Mouse (Mus musculus): ENCODE results near the gene Wdfy2. TPM values are rescaled to one million over a fixed set of nuclear protein-coding genes. Genes with fewer than 3 reads are reported as not detected.
"Not testable (repeated sequence)": the region's sequence is repeated elsewhere in the genome, so short reads cannot be mapped to it uniquely, and the experiment has no call there.

Gene Wdfy2
- polyA plus RNA-seq, 1 experiment, result 2.6 TPM

DNA sequence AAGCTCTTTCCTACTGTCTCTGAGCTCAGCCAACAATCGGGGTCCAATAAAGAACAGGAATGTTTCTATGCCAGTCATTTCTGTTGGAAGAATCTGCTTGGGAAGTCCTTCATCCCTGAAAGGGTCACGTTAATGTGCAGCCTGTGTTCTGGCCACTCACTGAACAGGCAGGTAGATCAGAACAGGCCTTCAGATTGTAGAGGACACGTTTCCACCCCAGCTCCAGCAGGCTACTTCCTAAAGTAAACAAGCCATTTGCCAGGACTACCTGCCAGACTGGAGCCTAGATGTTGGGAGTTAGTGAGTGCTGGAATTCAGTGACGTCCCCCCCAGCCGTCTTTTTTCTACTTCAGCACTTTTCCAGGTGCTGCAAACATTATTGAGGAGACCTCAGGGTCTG is 46.7 kb downstream of the Wdfy2 start:
- H3K27ac ChIP-seq (ENCODE audit: insufficient read depth, low read depth, low read length), result no peak overlapping the region
- H3K27me3 ChIP-seq (ENCODE audit: control insufficient read depth, insufficient read depth, low read length), result no peaks in the 10 kb centered on the region
- TF ChIP-seq CTCF (IDR thresholded peaks at IDR 0.05; ENCODE audit: extremely low read depth, insufficient read length, insufficient replicate concordance, low read depth, low read length) (no peak), POLR2A (IDR thresholded peaks at IDR 0.05; ENCODE audit: low read depth, low read length) (no peak)
- H3K4me3 ChIP-seq (ENCODE audit: low read depth, low read length), result no peak overlapping the region
- WGBS, result 39% methylated on average over 5 of the region's 5 CpGs
- H3K4me1 ChIP-seq (ENCODE audit: control insufficient read depth, insufficient read depth, insufficient read length, low read length), result peaks cover 13% of the 10 kb centered on the region
- no peaks in the 10 kb centered on the region for H3K36me3 ChIP-seq (ENCODE audit: control insufficient read depth, insufficient read depth, low read length)

DNA sequence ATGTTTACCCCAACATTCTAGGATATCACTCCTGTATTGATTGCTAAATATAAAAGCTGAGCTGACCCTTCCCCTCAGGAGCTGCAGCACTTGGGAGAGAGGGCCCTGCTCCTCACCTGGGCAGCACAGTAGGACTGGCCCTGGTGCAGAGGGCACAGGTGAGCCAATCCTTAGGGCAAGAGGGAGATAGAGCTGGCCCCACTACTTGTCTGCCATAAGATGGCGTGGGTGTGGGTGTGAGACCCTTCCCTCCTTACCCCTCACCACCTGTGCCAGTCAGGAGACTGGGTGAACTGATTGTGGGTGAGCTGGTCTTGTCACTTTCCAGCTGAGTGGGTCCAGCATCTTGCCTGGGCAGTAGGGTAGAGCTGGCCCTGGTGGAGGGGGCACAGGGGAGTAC is 47.2 kb downstream of the Wdfy2 start:
- Histone ChIP-seq H3K27me3 (ENCODE audit: control insufficient read depth, insufficient read depth, low read length) (no peaks in the 10 kb centered on the region), H3K36me3 (ENCODE audit: control insufficient read depth, insufficient read depth, low read length) (no peaks in the 10 kb centered on the region), H3K4me1 (ENCODE audit: control insufficient read depth, insufficient read depth, insufficient read length, low read length) (peaks cover 12% of the 10 kb centered on the region), H3K4me3 (ENCODE audit: low read depth, low read length) (no peak overlapping the region), H3K27ac (ENCODE audit: insufficient read depth, low read depth, low read length) (no peak overlapping the region)
- whole genome bisulfite sequencing, result 88% methylated on average over 1 of the region's 1 CpGs
- no peak for TF ChIP-seq CTCF (IDR thresholded peaks at IDR 0.05; ENCODE audit: extremely low read depth, insufficient read length, insufficient replicate concordance, low read depth, low read length)
- TF ChIP-seq POLR2A (IDR thresholded peaks at IDR 0.05; ENCODE audit: low read depth, low read length), result no peak

GRCm38 (mm10) chr14:62885146-62885545 is 47.7 kb downstream of the Wdfy2 start:
- no peak for TF ChIP-seq CTCF (IDR thresholded peaks at IDR 0.05; ENCODE audit: extremely low read depth, insufficient read length, insufficient replicate concordance, low read depth, low read length)
- peaks cover 12% of the 10 kb centered on the region for H3K4me1 ChIP-seq (ENCODE audit: control insufficient read depth, insufficient read depth, insufficient read length, low read length)
- no peaks in the 10 kb centered on the region for H3K27me3 ChIP-seq (ENCODE audit: control insufficient read depth, insufficient read depth, low read length)
- WGBS, result 72% methylated on average over 2 of the region's 2 CpGs
- no peaks in the 10 kb centered on the region for H3K36me3 ChIP-seq (ENCODE audit: control insufficient read depth, insufficient read depth, low read length)
- H3K27ac ChIP-seq (ENCODE audit: insufficient read depth, low read depth, low read length), result no peak overlapping the region
- no peak overlapping the region for H3K4me3 ChIP-seq (ENCODE audit: low read depth, low read length)

GRCm38 (mm10) chr14:62891401-62891800 is 53.9 kb downstream of the Wdfy2 start:
- H3K4me1 ChIP-seq (ENCODE audit: control insufficient read depth, insufficient read depth, insufficient read length, low read length), result peaks cover 3% of the 10 kb centered on the region; the same call in 1 of the 2 replicates
- H3K36me3 ChIP-seq (ENCODE audit: control insufficient read depth, insufficient read depth, low read length), result no peaks in the 10 kb centered on the region
- TF ChIP-seq CTCF (IDR thresholded peaks at IDR 0.05; ENCODE audit: extremely low read depth, insufficient read length, insufficient replicate concordance, low read depth, low read length) (no peak), POLR2A (IDR thresholded peaks at IDR 0.05; ENCODE audit: low read depth, low read length) (no peak)
- no peaks in the 10 kb centered on the region for H3K27me3 ChIP-seq (ENCODE audit: control insufficient read depth, insufficient read depth, low read length)
- WGBS, result 68% methylated on average over 3 of the region's 3 CpGs
- no peak overlapping the region for H3K4me3 ChIP-seq (ENCODE audit: low read depth, low read length)
- no peak overlapping the region for H3K27ac ChIP-seq (ENCODE audit: insufficient read depth, low read depth, low read length)

- Histone ChIP-seq H3K36me3 (ENCODE audit: control insufficient read depth, insufficient read depth, low read length) (no peaks in the 10 kb centered on the region), H3K4me1 (ENCODE audit: control insufficient read depth, insufficient read depth, insufficient read length, low read length) (peaks cover 3% of the 10 kb centered on the region; the same call in 1 of the 2 replicates), H3K4me3 (ENCODE audit: low read depth, low read length) (no peak overlapping the region), H3K27me3 (ENCODE audit: control insufficient read depth, insufficient read depth, low read length) (no peaks in the 10 kb centered on the region), H3K27ac (ENCODE audit: insufficient read depth, low read depth, low read length) (no peak overlapping the region)
- 66% methylated on average over 8 of the region's 8 CpGs for WGBS
- TF ChIP-seq CTCF (IDR thresholded peaks at IDR 0.05; ENCODE audit: extremely low read depth, insufficient read length, insufficient replicate concordance, low read depth, low read length) (no peak), POLR2A (IDR thresholded peaks at IDR 0.05; ENCODE audit: low read depth, low read length) (no peak)
Observed at GRCm38 (mm10) chr14:62892771-62893641, 55.5 kb downstream of the Wdfy2 start.

GRCm38 (mm10) chr14:62893642-62894180 is 56.2 kb downstream of the Wdfy2 start:
- H3K4me3 ChIP-seq (ENCODE audit: low read depth, low read length); H3K4me1 ChIP-seq (ENCODE audit: control insufficient read depth, insufficient read depth, insufficient read length, low read length); H3K27me3 ChIP-seq (ENCODE audit: control insufficient read depth, insufficient read depth, low read length); H3K27ac ChIP-seq (ENCODE audit: insufficient read depth, low read depth, low read length); H3K36me3 ChIP-seq (ENCODE audit: control insufficient read depth, insufficient read depth, low read length): not testable (repeated sequence)
- 63% methylated on average over 5 of the region's 5 CpGs for WGBS

DNA sequence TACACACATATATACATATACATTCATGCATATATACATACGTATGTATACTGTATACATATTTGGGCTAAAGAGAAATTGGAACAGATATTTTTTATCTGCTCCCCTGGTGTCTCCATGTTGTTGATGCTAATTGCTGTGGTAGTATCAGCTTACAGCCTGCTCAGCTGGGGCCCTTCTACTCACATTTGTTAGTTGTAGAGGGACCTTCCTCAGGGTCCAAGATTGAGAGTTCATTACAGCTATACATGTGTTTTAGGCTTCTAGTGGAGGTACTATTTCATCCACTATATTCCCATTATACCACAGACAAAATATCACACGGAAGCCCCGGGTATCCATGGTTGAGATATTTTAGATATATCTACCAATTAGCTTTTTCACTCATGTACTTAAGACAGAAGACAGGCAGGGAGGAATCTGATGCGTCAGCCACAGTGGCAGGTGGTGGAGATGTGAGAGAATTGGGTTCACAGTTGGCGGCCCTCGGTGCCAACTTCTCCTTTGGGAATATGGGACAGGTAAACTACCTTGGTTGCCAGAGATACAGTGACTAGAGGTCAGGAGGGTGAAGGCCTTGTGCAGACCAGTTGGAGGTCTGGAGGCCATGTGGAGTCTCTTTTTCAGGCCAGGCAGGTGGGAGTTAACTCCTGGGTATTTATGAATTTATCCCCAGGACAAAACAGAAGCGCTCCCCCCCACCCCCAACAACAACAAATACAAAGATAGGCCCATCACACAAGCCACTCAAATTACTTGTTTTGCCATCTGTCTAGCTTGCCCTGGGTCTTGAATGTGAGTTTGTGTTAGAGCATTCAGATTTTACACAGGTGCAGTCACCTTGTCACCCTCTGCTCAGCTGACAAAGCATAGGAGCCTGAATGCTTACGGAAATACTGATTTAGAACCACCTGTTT is 57.7 kb downstream of the Wdfy2 start:
- WGBS, result 95% methylated on average over 8 of the region's 8 CpGs
- Histone ChIP-seq H3K36me3 (ENCODE audit: control insufficient read depth, insufficient read depth, low read length) (no peaks in the 10 kb centered on the region), H3K27ac (ENCODE audit: insufficient read depth, low read depth, low read length) (no peak overlapping the region), H3K27me3 (ENCODE audit: control insufficient read depth, insufficient read depth, low read length) (no peaks in the 10 kb centered on the region), H3K4me3 (ENCODE audit: low read depth, low read length) (no peak overlapping the region), H3K4me1 (ENCODE audit: control insufficient read depth, insufficient read depth, insufficient read length, low read length) (peaks cover 3% of the 10 kb centered on the region; the same call in 1 of the 2 replicates)
- TF ChIP-seq POLR2A (IDR thresholded peaks at IDR 0.05; ENCODE audit: low read depth, low read length) (no peak), CTCF (IDR thresholded peaks at IDR 0.05; ENCODE audit: extremely low read depth, insufficient read length, insufficient replicate concordance, low read depth, low read length) (no peak)

All from small intestine, adult 2 months (tissue).